Mouse (Mus musculus) kidney, adult 2 months (tissue): ENCODE measurements around the gene Stk11.

Experiments used
- CTCF ChIP-seq: fragments of 200-500 bp; conservative IDR thresholded peaks from 2 replicates; pipeline ENCODE4 v1.5.1; 2011; ENCODE audit warnings: low read depth, mild to moderate bottlenecking, control low read depth, low read length, moderate library complexity, mixed read lengths; ENCODE audit not compliant: insufficient read depth, insufficient read length
- POLR2A ChIP-seq: fragments of 200-500 bp; IDR thresholded peaks from one replicate; pipeline ENCODE4 v1.6.1; 2011; ENCODE audit warnings: low read depth, low read length, control low read depth

GRCm38 (mm10) chr10:80121639-80122038 is 6.0 kb downstream of the Stk11 start:
- TF ChIP-seq CTCF (no peak), POLR2A (no peak)
